Mouse (Mus musculus) adrenal gland (tissue): ENCODE measurements around the gene Hoxa3.

Source experiments
- intact Hi-C: fragments of 180-260 bp; cut with DNase I; formaldehyde crosslinking; loops from one replicate; pipeline ENCODE4 v1.15.1; 2025
- long read RNA-seq, 2 experiments: library from polyadenylated mRNA; unstranded; transcript quantifications; one replicate each; pipeline ENCODE4 v2.0.0; 2020; ENCODE audit warnings: borderline replicate concordance in 1 of 2; ENCODE audit not compliant: insufficient replicate concordance in 1 of 2

Gene Hoxa3
- long read RNA-seq, experiment 1 = 0 reads
- long read RNA-seq, experiment 2 = 0 reads

GRCm38 (mm10) chr6:52213119-52213986 lies at the start of gene Hoxa3, which contains the start of gene Gm28308:
TSS of gene Hoxa3 (minus strand) at chr6:52213336.
TSS of gene Gm28308 (minus strand) at chr6:52213339.
- intact Hi-C loops = no loop called here

DNA sequence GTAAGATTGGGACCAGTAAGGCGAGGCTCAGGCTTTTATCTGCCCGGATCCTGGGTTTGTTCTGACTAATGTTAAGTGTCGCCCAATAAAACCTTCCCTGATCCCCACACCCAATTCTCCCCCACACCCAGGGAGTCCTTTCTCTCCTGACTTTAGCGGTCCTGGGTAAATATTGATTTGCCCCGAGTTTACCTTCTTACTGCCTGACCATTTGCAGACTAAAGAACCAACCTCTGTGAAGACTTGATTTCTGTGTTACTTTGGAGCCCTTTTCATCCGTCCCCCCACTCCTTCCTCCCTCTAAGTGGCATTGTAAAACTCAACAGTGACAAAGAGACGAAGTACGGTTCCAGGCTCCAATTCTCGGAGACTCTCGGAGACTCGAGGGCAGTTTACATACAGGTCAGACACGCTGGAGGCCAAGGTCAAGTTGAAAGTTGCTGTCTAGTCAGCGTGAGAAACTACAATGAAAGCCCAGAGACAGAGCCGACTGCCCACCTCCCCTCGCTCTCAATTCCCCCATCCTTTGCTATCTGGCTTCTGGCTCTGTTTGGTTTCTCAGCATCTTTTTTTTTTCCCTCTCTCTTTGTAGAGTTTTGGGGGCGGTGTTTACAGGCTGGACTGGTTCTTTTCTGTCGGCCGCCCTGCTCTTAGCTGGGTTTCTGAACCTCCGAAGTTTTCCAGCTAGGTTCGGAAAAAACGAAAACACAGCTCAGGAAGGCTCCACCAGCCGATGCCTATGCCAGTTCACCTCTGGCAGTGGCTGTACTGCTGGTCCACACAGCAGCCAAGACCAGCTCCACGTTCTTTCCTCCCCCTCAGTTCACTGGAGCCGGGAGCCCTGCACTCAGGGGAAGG lies 49.6 kb upstream of the Hoxa3 start:
- intact Hi-C loops = loop anchor here (5.0 kb wide), 1 partner anchor 45 kb away; no protein-coding TSS in a partner anchor

DNA sequence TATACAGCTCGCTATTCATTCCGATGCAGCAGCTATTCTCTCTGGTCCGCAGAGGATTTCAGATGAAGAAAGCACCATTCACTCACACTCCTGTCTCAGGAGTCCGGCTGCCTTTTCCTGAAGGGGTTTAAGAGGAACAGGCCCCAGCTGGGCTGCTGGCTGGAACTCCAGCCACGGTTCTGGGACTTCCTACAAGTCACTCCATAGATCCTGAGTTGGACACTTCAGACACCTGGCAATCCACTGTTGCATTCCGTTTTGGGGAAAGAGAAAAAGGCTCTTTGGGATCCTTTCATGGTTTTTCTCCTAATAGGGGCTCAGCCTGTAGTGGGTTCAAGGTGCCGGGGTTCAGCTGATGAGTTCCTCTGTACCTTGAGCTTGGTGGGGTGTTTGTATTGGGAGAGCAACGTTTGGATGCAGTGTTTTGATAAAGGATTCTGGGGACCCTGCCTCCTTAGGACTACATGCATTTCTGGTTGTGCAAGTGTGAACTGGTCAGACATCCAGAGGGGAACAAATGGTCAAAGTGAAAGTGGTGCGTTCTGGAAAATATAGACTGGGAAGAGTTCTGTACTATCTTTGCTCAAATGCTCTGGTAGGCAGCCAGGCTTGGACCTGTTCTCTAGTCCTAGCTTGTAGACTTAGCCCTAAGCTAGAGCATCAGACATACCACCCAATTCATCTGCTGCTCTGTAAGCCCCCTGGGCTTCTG lies 48.8 kb upstream of the Hoxa3 start:
- intact Hi-C loops = loop anchor here (5.0 kb wide), 1 partner anchor 45 kb away; no protein-coding TSS in a partner anchor

DNA sequence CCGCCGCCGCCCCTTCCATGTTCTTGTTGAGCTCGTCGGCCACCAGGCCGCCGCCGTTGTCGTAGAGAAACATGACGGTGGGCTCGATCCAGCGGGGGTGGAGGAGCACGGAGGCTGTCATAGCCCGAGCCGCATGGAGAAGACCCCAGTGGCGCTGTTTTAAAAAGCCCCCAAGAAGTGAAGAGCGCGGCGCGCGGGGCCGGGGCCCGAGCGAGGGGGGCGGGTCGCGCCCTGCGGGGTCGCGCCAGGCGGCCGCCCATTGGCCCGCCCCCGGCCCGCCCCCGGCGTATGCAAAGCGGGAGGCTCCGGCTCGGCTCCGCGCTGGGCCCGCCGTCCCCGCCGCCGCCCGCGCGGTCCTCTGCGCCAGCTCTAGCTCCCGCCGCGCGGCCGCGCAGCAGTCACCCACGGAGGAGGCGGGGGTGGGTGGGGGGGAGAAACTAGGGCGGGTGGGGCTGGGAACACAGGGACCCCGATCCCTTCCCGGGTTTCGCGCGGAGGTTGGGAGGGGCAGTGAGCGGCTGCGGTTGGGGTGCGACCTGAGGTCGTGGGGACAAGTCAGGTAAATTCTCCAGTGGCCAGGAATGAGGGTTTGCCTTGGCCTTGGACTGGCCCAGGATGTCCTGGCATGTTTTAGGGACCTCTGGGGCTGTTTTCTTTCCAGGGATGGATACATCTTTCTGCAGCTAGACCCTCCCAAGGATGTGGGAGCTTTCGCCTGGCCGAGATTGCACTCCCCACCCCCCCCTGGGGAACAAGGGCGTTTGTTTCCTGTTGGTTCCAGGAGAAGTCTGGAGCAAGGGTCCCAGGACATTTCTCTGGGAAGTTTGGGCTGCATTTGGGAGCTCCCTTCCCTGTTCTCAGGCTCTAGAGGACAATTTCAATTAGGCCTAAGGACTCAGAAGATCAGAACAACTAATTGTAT lies 47.8 kb upstream of the Hoxa3 start, which contains the start of gene Hoxa13:
Hoxa13 (minus strand) TSS at position 227 of the 922 bp plus-strand sequence.
- intact Hi-C loops = loop anchor here (5.0 kb wide), 1 partner anchor 46 kb away; no protein-coding TSS in a partner anchor

DNA sequence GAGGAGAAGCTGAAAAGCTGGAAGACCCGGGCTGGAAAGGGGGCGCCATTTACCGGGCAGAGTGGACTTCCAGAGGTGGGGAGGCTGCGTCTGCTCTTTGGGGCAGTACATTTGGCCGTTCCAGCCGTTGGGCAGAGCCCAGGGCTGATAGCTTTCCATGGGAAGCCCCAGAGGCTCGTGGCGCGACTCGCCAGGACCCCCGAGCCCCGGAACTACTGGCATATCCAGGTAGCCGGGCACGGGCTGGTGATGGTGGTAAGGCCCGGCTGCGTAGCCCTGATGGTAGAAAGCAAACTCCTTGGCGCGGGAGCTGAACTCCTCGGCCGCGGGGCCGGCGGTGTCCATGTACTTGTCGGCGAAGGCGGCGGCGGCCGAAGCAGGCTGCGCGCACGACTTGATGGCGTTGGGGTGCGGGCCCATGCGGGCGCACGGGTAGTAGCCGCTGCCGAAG lies 46.7 kb upstream of the Hoxa3 start:
- intact Hi-C loops = loop anchor here (5.0 kb wide), 3 partner anchors 47 to 657 kb away; no protein-coding TSS in a partner anchor

- intact Hi-C loops = loop anchor here (5.0 kb wide), 2 partner anchors 583 to 658 kb away; no protein-coding TSS in a partner anchor
Observed at GRCm38 (mm10) chr6:52259081-52259790, 46.1 kb upstream of the Hoxa3 start.

GRCm38 (mm10) chr6:52256956-52257355 lies 43.8 kb upstream of the Hoxa3 start:
- intact Hi-C loops = loop anchor here (5.0 kb wide), 2 partner anchors 585 to 660 kb away; no protein-coding TSS in a partner anchor

DNA sequence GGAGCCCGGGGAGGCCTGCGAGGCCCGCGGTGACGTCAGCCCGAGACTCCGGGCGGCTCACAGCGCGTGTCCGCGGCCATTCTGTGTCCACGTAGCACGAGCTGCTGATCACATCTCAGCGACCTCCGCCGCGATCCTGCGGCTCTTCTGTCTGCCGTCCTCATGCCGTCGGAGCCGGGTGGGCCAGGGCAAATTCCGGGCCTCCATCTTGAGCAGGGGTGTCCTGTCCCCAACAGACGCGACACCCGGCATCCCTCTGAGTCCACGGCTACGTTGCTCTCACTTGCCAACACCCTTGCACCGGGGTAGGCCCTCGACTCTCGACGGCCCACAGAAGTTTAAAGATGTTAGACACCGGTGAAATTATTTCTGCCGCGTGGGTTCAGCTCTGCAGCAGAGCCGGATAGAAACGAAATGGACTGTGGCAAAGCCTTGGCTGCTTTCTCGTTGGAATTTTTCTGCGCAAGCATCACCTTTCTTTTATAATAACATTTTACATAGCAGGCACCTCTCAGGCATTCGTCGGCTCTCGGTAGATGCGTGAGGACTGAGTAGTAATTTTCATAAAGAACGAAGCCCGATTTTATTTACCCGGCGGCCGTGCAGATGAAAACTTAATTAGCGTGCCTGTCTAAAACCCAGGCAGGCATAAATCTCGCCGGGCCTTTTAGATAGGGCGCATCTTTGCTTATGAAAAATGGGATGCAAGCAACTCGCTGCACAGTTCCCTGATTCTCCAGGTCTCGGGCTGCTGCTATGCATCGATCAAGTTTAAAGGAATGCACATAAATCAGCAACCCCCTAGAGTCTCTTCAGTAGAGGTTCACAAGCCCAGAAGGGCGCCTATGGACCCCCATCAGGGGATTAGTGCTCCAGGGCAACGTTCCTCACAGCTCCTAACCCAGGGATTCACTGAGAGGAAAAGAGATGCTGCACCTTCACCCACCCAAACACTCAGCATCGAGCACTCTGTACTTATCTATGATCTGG lies 40.7 kb upstream of the Hoxa3 start:
- intact Hi-C loops = no loop called here

DNA sequence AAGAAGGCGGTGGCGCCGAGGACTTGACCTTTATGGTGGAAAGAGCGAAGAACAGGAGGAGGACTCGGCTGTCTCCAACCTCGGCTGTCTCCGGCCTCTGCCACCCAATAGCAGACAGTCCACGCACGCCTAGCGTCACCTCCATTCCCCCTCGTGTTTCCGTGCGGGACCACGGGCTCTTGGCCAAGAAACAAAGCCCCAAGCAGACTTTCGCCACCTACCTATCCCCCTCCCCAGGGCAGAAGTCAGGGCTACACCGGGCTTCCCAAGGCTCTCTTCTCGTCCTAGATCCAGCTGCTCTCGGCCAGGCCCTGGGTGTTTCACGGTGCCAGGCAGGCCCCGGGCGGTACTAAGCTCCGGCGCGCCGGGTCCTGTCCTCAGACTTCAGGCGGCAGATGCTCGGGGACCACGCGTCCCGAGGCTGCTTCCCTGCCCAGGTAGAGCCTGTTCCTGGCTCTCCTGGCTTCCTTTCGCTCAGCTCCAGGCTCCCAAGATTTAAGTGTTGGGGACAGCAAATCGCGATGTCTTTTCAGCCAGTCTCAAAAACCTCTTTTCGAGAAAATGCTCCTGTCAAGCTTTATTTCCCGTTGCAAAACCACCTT lies 39.7 kb upstream of the Hoxa3 start:
- intact Hi-C loops = no loop called here

DNA sequence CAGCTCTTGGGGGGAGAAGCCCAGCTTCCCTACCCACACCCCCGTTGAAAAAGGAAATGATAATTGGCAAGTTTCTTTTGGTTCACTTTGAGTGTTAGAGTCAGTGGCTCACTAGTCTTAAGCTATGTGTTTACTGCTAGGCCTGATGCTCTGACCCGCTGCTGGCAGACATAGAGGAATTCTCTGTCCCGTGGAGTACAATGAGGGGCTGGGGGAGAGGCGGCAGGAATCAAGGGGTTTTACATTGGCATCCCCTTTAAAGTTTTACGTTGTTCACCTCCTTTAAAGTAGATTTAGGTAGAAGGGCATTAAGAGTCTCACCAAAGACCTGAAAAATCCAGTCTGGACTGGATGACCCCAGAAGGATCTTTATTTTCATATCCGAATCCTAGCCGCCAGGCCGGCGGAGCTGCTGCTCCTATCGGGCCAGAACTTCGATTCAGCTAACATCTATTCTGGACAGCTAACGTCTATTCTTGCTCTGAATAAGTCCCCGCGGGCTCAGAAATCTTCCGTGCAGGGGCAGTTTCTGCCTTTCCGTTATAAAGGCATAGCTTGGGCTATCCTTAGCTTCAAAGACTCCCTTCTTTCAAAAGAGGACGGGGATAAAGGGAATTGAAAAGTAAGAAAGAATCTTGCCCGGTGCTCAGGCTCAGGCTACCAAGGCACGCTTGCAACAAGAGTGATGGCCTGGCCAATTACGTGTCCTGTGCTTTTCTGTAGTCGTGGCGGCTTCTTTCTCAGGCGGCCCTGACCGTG lies 39.1 kb upstream of the Hoxa3 start:
- intact Hi-C loops = no loop called here

- intact Hi-C loops = no loop called here
Observed at GRCm38 (mm10) chr6:52251177-52251879, 38.2 kb upstream of the Hoxa3 start.

- intact Hi-C loops = no loop called here
Observed at GRCm38 (mm10) chr6:52249826-52250225, 36.7 kb upstream of the Hoxa3 start.

DNA sequence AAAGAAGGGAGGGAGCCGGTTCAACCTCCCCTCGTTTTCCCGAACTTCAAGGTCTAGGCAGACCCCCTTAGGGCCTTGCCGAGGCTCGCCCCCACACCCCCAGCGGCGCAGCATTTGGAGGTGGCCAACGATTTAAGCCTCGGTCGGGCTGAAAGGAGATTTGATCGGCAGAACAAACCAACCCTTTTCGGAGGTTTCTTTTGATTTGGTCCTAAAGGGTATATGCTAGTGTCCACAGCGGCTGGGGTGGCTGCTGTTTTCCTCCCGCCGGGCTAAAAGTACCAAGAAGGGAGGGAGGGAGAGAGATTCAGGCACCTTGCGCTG lies 36.2 kb upstream of the Hoxa3 start:
- intact Hi-C loops = no loop called here

GRCm38 (mm10) chr6:52248638-52249414 lies 35.7 kb upstream of the Hoxa3 start:
- intact Hi-C loops = no loop called here
